Mouse (Mus musculus) intestine, postnatal 0 days (tissue): ENCODE data around the gene Col23a1. TPM values are rescaled to one million over a fixed set of nuclear protein-coding genes. Genes with fewer than 3 reads are reported as not detected.

Experiments used
- ATAC-seq: fragments of 200-750 bp; cut with Nextera tagmentation; 2 replicates; pipeline ENCODE4 v1.8.0; 2017; ENCODE audit warnings: mild to moderate bottlenecking, moderate TSS enrichment, moderate library complexity
- H3K27ac ChIP-seq: fragments of 300-500 bp; sonication (generic); 2 replicates; pipeline ENCODE4 v1.5.1; 2014; ENCODE audit warnings: mild to moderate bottlenecking, low read depth, low read length, moderate library complexity
- H3K27me3 ChIP-seq: fragments of 300-500 bp; sonication (generic); replicated peaks from 2 replicates; pipeline ENCODE4 v1.6.1; 2014; ENCODE audit warnings: low read length, mixed read lengths; ENCODE audit not compliant: control insufficient read depth, insufficient read depth
- H3K36me3 ChIP-seq: fragments of 300-500 bp; sonication (generic); 2 replicates; pipeline ENCODE4 v1.6.1; 2014; ENCODE audit warnings: mild to moderate bottlenecking, moderate library complexity; ENCODE audit not compliant: control insufficient read depth, insufficient read depth
- H3K4me1 ChIP-seq: fragments of 300-500 bp; sonication (generic); replicated peaks from 2 replicates; pipeline ENCODE4 v1.6.1; 2014; ENCODE audit warnings: antibody characterized with exemption, low read length, mixed read lengths; ENCODE audit not compliant: control insufficient read depth, insufficient read depth
- H3K4me2 ChIP-seq: fragments of 300-500 bp; sonication (generic); replicated peaks from 2 replicates; pipeline ENCODE4 v1.6.1; 2014; ENCODE audit warnings: low read depth, mild to moderate bottlenecking, moderate library complexity
- H3K4me3 ChIP-seq: fragments of 300-500 bp; sonication (generic); 2 replicates; pipeline ENCODE4 v1.5.1; 2014; ENCODE audit warnings: low read depth, low read length
- H3K9ac ChIP-seq: fragments of 300-500 bp; sonication (generic); 2 replicates; pipeline ENCODE4 v1.6.1; 2014; ENCODE audit warnings: mild to moderate bottlenecking, low read depth, low read length
- H3K9me3 ChIP-seq: fragments of 300-500 bp; sonication (generic); 2 replicates; pipeline ENCODE4 v1.6.1; 2016; ENCODE audit warnings: mixed run types; ENCODE audit not compliant: control insufficient read depth
- CTCF ChIP-seq: sonication (generic); IDR thresholded peaks from 2 replicates; pipeline ENCODE4 v1.5.1; 2016; ENCODE audit warnings: low read depth, mild to moderate bottlenecking, control low read depth, antibody characterized with exemption, moderate library complexity
- WGBS: fragments of 180-500 bp; shearing (Covaris S2); extraction: QIAGEN DNeasy Blood & Tissue Kit; methylation state at CpG from one replicate; pipeline ENCODE4 v1.1.7; 2014; 5-methylcytosine and 5-hydroxymethylcytosine counted together
- polyA plus RNA-seq: library from polyadenylated mRNA; unstranded; fragments of >200 nt; fragmentation: Nextera tagmentation; extraction: Ambion mirVana; gene quantifications from 2 replicates; pipeline ENCODE4 v1.2.1, GENCODE M21; 2015

Col23a1 gene
- polyA plus RNA-seq, 1 experiment from 2014 or later: 4.6 TPM

DNA sequence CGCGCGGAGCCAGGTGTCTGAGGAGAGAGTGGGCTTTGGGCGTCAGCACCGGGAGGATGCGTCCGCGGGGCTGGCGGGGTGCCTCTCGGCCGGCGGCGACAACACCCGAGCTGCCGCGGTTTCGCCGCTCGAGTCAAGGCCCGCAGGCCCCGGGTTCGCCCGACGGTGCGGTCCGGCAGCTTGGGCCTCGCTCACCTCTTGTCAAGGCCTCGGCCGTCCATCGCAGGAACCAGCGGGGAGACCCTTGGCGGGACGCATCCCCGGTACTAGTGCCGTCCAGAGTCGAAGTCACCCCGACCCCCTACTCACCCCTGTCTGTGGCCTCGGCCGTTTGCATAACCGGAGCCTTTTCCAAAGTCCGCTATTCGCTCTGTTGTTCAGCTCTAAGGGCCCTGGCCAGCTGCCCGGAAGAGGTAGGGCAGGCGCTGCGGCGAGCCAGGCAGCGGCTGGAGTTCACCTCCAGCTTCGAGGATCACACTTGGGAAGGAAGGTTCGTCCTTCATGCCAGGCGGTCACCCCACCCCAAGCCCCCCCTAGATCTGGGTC lies 26.4 kb upstream of the Col23a1 start:
- Histone ChIP-seq H3K4me3 (peak overlapping the region; percentile 91), H3K27ac (peak overlapping the region; percentile 98), H3K4me2 (peak overlapping the region; percentile 93), H3K4me1 (no peaks in the 10 kb centered on the region), H3K9ac (peak overlapping the region; percentile 96), H3K27me3 (no peaks in the 10 kb centered on the region), H3K9me3 (no peaks in the 10 kb centered on the region), H3K36me3 (0 out of 2 replicates have a peak, but pooled peaks cover 11% of the 10 kb centered on the region)
- ATAC-seq: peak; percentile 53
- TF ChIP-seq CTCF: no peak
- WGBS: under 1% methylated on average over 45 of the region's 50 CpGs

DNA sequence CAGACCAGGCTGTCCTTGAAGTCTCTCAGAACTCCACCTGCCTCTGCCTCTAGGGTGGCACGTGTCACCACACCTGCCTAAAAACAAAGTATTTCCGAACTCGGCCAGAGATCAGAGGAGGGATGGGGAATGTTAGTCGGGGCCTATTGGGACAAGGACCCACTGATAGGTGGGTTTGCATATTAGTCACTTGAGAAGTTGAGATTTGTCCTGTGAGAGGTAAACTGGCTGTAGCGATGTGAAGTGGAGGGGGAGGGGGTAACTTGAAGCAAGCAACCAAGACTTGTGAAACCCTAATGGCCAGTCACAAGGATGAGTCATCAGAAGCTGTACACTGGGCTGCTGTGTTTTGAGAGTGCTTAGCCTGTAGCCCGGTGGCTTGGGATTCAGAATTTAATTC lies 25.4 kb upstream of the Col23a1 start:
- ATAC-seq: no peak
- WGBS: 4% methylated on average over 6 of the region's 6 CpGs

DNA sequence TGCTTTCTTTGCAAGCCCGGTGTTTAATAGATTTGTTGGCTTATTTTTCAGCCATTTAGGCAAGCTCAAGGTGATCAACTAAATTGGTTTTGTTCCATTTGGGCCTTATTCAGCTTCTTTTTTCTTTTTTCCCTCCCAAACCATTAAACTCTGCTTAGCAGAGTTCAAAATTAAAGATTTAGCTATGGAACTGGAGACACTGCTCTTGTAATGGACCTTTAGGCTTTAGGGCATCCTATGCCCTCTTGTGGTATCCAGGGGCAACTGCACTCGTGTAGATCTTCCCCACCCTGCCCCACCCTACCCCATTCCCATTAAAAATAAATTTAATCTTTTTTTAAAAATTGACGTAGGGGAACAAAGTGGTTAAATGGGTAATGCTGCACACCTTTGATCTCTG lies 24.4 kb upstream of the Col23a1 start:
- 41% methylated on average over 3 of the region's 3 CpGs for WGBS
- Histone ChIP-seq H3K4me2 (peak overlapping the region; percentile 21; the same call in 1 of the 2 replicates), H3K4me3 (no peak overlapping the region), H3K9ac (no peak overlapping the region), H3K36me3 (peaks cover 14% of the 10 kb centered on the region; the same call in 1 of the 2 replicates), H3K9me3 (no peaks in the 10 kb centered on the region), H3K27me3 (no peaks in the 10 kb centered on the region), H3K27ac (no peak overlapping the region), H3K4me1 (no peaks in the 10 kb centered on the region)
- ATAC-seq: no peak
- peak; percentile 75 for TF ChIP-seq CTCF

More for the DNA sequence above, 25.4 kb upstream of the Col23a1 start:
- peak overlapping the region; percentile 91 for H3K4me3 ChIP-seq
- H3K27me3 ChIP-seq: no peaks in the 10 kb centered on the region
- H3K4me1 ChIP-seq: no peaks in the 10 kb centered on the region
- no peak overlapping the region for H3K27ac ChIP-seq
- TF ChIP-seq CTCF: no peak
- H3K36me3 ChIP-seq: 0 out of 2 replicates have a peak, but pooled peaks cover 11% of the 10 kb centered on the region
- no peaks in the 10 kb centered on the region for H3K9me3 ChIP-seq
- no peak overlapping the region for H3K9ac ChIP-seq
- H3K4me2 ChIP-seq: peak overlapping the region; percentile 93

DNA sequence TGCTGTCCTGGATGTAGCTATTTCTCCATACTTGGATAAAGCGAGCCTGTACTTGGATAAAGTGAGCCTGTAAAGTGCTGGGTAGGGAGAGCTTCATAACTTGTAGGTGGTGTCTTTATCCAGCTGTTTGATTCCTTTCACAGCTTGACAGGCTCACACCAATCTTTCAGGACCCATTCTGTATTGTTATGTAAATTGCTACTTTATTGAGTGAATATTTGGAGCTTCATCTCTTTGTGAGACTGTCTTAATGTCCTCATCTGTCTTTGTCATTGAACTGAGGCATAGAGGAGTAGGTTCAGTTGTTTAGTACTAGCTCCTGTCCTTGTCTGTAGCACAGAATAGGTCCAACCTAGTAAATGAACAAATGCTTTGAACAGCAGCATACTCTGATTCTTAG lies 15.3 kb upstream of the Col23a1 start:
- H3K4me3 ChIP-seq: no peak overlapping the region
- no peaks in the 10 kb centered on the region for H3K9me3 ChIP-seq
- no peaks in the 10 kb centered on the region for H3K27me3 ChIP-seq
- WGBS: 93% methylated on average over 1 of the region's 1 CpGs
- no peak for ATAC-seq
- peaks cover 67% of the 10 kb centered on the region for H3K36me3 ChIP-seq
- H3K4me2 ChIP-seq: no peak overlapping the region
- no peak for TF ChIP-seq CTCF
- H3K4me1 ChIP-seq: no peaks in the 10 kb centered on the region
- H3K9ac ChIP-seq: no peak overlapping the region
- no peak overlapping the region for H3K27ac ChIP-seq

DNA sequence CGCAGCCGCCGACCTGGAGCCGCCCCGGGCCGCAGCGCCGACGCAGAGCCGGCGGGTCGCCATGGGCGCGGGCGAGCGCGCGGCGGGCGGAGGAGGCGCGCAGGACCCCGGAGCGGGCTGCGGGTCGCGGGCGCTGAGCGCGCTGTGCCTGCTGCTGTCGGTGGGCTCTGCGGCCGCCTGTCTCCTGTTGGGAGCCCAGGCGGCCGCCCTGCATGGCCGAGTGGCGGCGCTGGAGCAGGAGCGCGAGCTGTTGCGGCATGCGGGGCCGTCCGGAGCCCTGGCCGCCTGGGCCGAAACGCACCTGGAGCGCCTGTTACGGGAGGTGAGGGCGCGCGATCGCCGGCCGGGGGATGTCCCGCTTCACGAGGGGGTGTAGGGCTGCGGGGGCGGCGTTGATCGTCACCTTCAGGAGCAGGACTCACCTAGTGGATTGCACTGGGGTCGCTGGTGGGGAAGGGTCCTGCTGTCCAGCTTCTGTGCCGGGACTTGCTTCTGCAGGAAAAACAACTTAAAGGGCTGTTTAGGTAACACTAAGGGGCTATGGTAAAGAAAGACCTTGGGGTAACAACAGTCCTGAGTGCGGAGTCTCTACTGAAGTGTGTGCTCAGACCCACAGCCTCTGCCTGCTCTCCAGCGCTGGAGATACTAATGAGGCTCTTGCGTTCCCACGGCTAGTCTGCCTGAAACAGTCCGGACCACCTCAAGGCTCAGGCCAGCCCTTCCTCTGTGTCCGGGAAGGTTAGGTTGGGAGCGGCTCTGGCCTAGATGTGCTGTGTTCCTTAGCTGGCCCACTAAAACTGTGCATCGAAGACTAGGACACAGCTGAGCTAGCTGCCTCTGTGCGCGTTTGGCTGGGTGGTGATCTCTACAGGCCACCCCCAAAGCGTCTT lies 591 bp downstream of the Col23a1 start:
- Histone ChIP-seq H3K27me3 (0 out of 2 replicates have a peak, but pooled peaks cover 4% of the 10 kb centered on the region), H3K4me2 (peak overlapping the region; percentile 97), H3K4me1 (no peaks in the 10 kb centered on the region), H3K9me3 (no peaks in the 10 kb centered on the region), H3K4me3 (peak overlapping the region; percentile 71), H3K27ac (peak overlapping the region; percentile 28; the same call in 1 of the 2 replicates), H3K36me3 (no peaks in the 10 kb centered on the region), H3K9ac (peak overlapping the region; percentile 65)
- TF ChIP-seq CTCF: peak; percentile 64
- ATAC-seq: peak; percentile 62
- WGBS: 3% methylated on average over 73 of the region's 74 CpGs

DNA sequence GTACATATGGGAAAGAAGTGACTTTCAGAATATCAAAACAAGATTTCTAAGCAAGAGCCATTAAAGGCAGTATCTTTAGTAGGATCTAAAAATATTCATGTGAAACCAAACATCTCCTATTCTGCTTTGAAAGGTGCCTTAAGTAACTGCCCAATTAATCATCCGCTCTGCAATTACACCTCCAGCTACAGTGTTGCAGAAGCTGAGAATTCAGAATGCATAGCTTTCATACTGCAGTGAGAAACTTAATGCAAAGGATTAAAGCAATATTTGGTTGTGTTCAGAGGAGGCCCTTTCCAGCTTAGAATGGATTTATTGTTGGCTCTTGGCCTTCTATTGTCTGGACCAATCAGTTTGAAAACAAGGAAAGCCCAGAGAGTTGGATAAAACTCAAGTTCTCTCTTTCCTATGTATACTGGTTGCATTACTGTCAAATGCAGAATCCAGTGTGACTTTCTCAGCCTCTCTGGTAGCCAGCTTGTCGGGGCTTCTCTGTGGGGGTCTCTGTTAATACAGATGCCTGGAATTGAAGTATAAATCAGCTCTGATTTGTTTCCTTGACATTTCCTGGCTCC lies 4.3 kb downstream of the Col23a1 start:
- no peaks in the 10 kb centered on the region for H3K4me1 ChIP-seq
- no peaks in the 10 kb centered on the region for H3K9me3 ChIP-seq
- H3K4me3 ChIP-seq: no peak overlapping the region
- no peak for TF ChIP-seq CTCF
- ATAC-seq: no peak
- 64% methylated on average over 2 of the region's 2 CpGs for whole genome bisulfite sequencing
- H3K4me2 ChIP-seq: no peak overlapping the region
- H3K36me3 ChIP-seq: no peaks in the 10 kb centered on the region
- no peak overlapping the region for H3K9ac ChIP-seq
- H3K27ac ChIP-seq: no peak overlapping the region
- H3K27me3 ChIP-seq: 0 out of 2 replicates have a peak, but pooled peaks cover 4% of the 10 kb centered on the region
